Mouse (Mus musculus) liver, embryonic 16.5 days (tissue): ENCODE results near the gene Tpm1. TPM values are rescaled to one million over a fixed set of nuclear protein-coding genes. Genes with fewer than 3 reads are reported as not detected.

Experiments used
- ATAC-seq: fragments of 200-750 bp; cut with Nextera tagmentation; 2 replicates; pipeline ENCODE4 v1.8.0; 2017; ENCODE audit warnings: low read depth, mild to moderate bottlenecking, moderate number of reproducible peaks, moderate library complexity
- H3K27ac ChIP-seq: fragments of 300-500 bp; sonication (generic); 2 replicates; pipeline ENCODE4 v1.5.1; 2014; ENCODE audit warnings: mild to moderate bottlenecking, low read length
- H3K27me3 ChIP-seq: fragments of 300-500 bp; sonication (generic); 2 replicates; pipeline ENCODE4 v1.6.1; 2014; ENCODE audit warnings: low read depth, low read length, mixed read lengths; ENCODE audit not compliant: control insufficient read depth, insufficient read depth
- H3K36me3 ChIP-seq: fragments of 300-500 bp; sonication (generic); 2 replicates; pipeline ENCODE4 v1.6.1; 2014; ENCODE audit warnings: mild to moderate bottlenecking; ENCODE audit not compliant: control insufficient read depth, insufficient read depth
- H3K4me1 ChIP-seq: fragments of 300-500 bp; sonication (generic); 2 replicates; pipeline ENCODE4 v1.6.1; 2014; ENCODE audit warnings: low read depth, low read length, mixed read lengths; ENCODE audit not compliant: control insufficient read depth
- H3K4me2 ChIP-seq: fragments of 300-500 bp; sonication (generic); 2 replicates; pipeline ENCODE4 v1.6.1; 2014; ENCODE audit warnings: low read depth, low read length, mixed read lengths
- H3K4me3 ChIP-seq: fragments of 300-500 bp; sonication (generic); 2 replicates; pipeline ENCODE4 v1.5.1; 2014; ENCODE audit warnings: low read depth, mild to moderate bottlenecking, low read length
- H3K9ac ChIP-seq: fragments of 300-500 bp; sonication (generic); 2 replicates; pipeline ENCODE4 v1.6.1; 2014; ENCODE audit warnings: low read depth, low read length
- H3K9me3 ChIP-seq: fragments of 300-500 bp; sonication (generic); replicated peaks from 2 replicates; pipeline ENCODE4 v1.6.1; 2016; ENCODE audit warnings: low read length; ENCODE audit not compliant: control insufficient read depth
- WGBS: fragments of 180-500 bp; shearing (Covaris S2); extraction: QIAGEN DNeasy Blood & Tissue Kit; methylation state at CpG from one replicate; pipeline ENCODE4 v1.1.7; 2014; ENCODE audit not compliant: insufficient replicate concordance; 5-methylcytosine and 5-hydroxymethylcytosine counted together
- polyA plus RNA-seq: library from polyadenylated mRNA; unstranded; fragments of >200 nt; fragmentation: Nextera tagmentation; extraction: Ambion mirVana; gene quantifications from 2 replicates; pipeline ENCODE4 v1.2.1, GENCODE M21; 2015

Gene Tpm1
- polyA plus RNA-seq, 1 experiment from 2014 or later, result 145 TPM

DNA sequence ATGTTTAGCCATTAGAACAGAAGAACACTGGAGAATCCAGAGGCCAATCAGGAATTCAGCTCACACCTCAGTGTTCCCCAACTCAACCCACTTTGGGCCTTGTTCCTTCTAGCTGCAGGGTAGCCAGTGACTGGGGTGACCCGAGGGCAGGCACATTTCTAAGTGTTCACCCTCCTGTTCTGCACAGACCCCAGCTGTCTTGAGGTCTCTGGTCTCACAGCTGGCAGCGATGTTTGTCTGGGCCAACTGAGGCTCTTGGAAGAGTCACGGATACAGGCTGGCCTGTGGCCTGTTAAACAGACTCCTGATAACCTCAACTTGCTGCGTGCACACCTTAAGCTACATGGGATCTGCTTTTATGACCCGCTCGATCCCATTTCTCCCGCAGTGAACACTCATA is 23.1 kb downstream of the Tpm1 start:
- Histone ChIP-seq H3K4me3 (no peak overlapping the region), H3K36me3 (peaks cover 69% of the 10 kb centered on the region), H3K9me3 (no peaks in the 10 kb centered on the region), H3K4me2 (peak overlapping the region; percentile 62), H3K27me3 (no peaks in the 10 kb centered on the region), H3K27ac (peak overlapping the region; percentile 97), H3K4me1 (peaks cover 33% of the 10 kb centered on the region), H3K9ac (peak overlapping the region; percentile 46)
- WGBS, result 89% methylated on average over 7 of the region's 7 CpGs
- ATAC-seq, result no peak

DNA sequence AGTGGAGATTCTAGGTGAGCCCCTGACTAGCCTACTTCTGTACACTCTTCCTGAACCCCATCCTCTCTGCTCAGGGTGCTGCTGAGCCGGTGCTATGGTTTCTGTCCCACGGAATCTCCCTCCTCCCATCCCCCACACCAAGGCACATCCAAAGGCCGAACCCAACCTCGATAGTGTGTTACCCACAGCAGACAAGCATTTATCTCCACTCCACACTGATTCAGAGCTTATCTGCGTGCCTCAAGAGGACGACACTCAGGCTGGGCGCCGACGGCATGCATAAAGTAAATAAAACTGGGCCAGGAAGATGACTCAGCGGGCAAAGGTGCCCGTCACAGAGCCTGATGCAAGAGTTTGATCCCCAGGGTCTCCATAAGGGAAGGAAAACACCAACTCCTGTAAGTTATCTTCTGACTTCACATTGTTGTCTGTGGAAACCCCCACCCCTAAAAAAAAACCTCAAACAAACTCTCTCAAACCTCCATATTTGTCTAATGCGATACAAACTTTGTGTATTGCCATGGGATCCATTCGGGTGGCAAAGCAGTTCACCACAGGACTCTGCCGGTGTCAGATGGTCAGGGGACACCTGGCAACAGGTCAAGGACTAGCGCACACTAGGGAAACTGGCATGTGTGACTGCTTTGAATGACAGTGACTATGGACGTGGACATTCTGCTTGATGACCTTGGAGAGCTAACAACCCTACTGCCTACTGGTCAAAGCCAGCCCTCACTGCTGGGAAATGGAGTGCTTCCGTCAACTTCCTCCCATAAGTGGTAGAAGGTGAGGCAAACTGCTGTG is 24.1 kb downstream of the Tpm1 start:
- peak overlapping the region; percentile 23 for H3K4me3 ChIP-seq
- peak overlapping the region; percentile 65 for H3K9ac ChIP-seq
- no peaks in the 10 kb centered on the region for H3K9me3 ChIP-seq
- ATAC-seq, result peak; percentile 99
- H3K36me3 ChIP-seq, result peaks cover 62% of the 10 kb centered on the region
- H3K27me3 ChIP-seq, result no peaks in the 10 kb centered on the region
- peak overlapping the region; percentile 62 for H3K4me2 ChIP-seq
- 25% methylated on average over 17 of the region's 17 CpGs for WGBS
- H3K27ac ChIP-seq, result peak overlapping the region; percentile 97
- H3K4me1 ChIP-seq, result peaks cover 40% of the 10 kb centered on the region

DNA sequence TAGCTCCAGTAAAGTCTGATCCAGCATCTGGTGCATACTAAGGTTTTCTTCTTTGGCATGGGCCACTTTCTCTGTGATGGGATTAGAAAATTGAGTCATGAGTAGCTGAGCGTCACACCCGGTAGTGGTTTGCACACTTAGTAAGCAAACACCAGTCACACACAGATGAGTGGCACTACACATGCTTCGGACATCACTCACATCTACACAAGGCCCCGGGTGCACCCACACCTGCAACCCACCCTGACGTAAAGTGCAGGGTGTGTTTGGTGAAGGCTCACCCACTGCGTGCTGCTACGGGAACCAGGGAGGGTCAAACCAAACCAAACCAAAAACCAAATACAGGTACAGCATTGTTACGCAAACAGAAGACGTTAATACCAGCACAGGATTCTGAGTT is 25.8 kb downstream of the Tpm1 start:
- H3K9me3 ChIP-seq, result no peaks in the 10 kb centered on the region
- no peak overlapping the region for H3K27ac ChIP-seq
- ATAC-seq, result no peak
- H3K27me3 ChIP-seq, result no peaks in the 10 kb centered on the region
- 89% methylated on average over 9 of the region's 9 CpGs for WGBS
- peaks cover 47% of the 10 kb centered on the region for H3K36me3 ChIP-seq
- no peak overlapping the region for H3K4me3 ChIP-seq
- H3K4me1 ChIP-seq, result peaks cover 49% of the 10 kb centered on the region
- H3K9ac ChIP-seq, result no peak overlapping the region
- H3K4me2 ChIP-seq, result no peak overlapping the region

DNA sequence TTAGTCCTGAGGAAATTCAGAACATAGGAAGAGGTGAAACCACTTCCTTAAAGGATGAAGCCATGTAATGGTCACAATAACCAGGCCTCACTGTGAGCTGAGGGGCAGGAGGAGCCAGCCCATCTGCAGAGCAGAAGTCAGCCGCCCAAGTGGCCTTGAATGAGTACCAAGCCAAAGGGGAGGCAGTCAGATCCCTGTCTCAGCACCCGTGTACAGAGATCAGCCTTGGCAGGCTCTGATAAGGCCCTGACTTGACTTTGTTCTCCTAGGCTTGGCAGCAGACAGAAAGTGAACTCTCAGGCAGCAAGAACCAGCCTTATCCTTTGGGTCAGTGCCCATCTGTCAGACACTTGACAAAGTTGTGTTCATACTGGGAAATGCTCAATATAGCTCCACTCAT is 29.1 kb downstream of the Tpm1 start:
- H3K27me3 ChIP-seq, result no peaks in the 10 kb centered on the region
- peak overlapping the region; percentile 59 for H3K27ac ChIP-seq
- H3K4me1 ChIP-seq, result peaks cover 46% of the 10 kb centered on the region
- H3K4me3 ChIP-seq, result no peak overlapping the region
- H3K9ac ChIP-seq, result peak overlapping the region; percentile 8; the same call in 1 of the 2 replicates
- WGBS, result 15% methylated on average over 2 of the region's 2 CpGs
- H3K9me3 ChIP-seq, result no peaks in the 10 kb centered on the region
- peak; percentile 54 for ATAC-seq
- peaks cover 27% of the 10 kb centered on the region for H3K36me3 ChIP-seq
- H3K4me2 ChIP-seq, result no peak overlapping the region

DNA sequence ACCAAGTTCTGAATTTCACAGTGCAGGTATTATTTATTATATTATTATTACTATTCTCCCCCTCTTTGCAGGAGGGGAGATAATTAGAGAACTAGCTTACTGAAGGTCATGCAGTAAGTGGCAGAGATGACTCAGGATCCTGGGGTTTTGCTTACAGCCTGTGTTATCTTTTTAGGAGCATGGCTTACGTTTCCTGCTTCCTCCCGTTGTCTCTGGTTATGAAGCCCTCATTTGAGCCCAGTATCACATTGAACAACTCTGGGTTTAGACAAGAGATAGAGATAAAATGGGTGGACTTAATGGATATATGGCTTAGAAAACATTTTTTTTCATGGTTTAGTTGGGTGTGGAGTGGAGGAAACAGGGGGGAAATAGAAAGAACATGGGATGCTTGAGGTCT is 35.7 kb downstream of the Tpm1 start:
- WGBS, result 14% methylated on average over 2 of the region's 2 CpGs
- no peaks in the 10 kb centered on the region for H3K27me3 ChIP-seq
- 0 out of 2 replicates have a peak overlapping the region, but pooled peaks have one; percentile 40 for H3K27ac ChIP-seq

DNA sequence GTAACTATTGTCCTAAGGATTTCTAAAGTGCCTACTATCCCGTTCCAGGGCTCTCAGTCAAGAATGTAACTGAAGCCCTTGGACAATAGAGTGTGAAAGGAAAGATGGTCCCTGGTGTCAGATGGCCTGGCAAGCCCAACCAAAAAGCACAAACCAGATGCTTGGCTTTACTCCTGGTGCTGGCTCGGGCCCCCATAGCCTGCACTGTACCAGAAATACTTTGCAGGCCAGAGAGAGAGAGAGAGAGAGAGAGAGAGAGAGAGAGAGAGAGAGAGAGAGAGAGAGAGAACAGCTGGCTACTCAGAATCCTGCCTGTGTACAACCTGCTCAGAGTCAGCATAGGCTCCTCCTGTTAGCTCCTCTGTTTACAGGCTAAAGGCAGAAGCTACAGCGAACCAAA is 36.7 kb downstream of the Tpm1 start:
- Histone ChIP-seq H3K27ac (no peak overlapping the region), H3K27me3 (no peaks in the 10 kb centered on the region), H3K4me2 (no peak overlapping the region), H3K36me3 (no peaks in the 10 kb centered on the region), H3K4me1 (peaks cover 27% of the 10 kb centered on the region), H3K4me3 (no peak overlapping the region), H3K9me3 (no peaks in the 10 kb centered on the region), H3K9ac (no peak overlapping the region)
- no peak for ATAC-seq
- WGBS, result 61% methylated on average over 3 of the region's 3 CpGs

More for the DNA sequence above, 35.7 kb downstream of the Tpm1 start:
- ATAC-seq, result peak; percentile 78
- H3K36me3 ChIP-seq, result no peaks in the 10 kb centered on the region
- H3K4me3 ChIP-seq, result no peak overlapping the region
- no peak overlapping the region for H3K9ac ChIP-seq
- H3K9me3 ChIP-seq, result no peaks in the 10 kb centered on the region
- H3K4me1 ChIP-seq, result peaks cover 27% of the 10 kb centered on the region
- H3K4me2 ChIP-seq, result no peak overlapping the region; the same call in 1 of the 2 replicates

DNA sequence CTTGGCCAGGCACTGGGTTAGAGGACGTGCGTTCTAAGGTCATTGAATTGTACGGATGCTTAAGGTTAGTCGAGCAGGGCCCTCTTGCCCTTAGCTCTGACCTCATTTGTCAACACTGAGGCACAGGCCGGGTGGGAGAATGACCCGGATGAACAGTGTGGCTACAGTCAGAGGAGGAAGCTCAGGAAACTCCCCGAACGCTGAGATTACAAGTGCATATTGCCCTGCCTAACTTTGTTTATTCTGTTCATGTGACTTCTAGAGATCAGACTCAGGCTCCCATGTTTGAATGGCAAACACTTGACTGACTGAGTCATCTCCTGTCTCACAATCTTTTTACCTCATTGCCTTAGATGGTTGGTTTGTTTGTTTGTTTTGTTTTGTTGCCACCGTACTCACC is 37.7 kb downstream of the Tpm1 start:
- Histone ChIP-seq H3K4me2 (no peak overlapping the region), H3K9ac (no peak overlapping the region), H3K27ac (no peak overlapping the region; the same call in 1 of the 2 replicates), H3K4me3 (no peak overlapping the region), H3K4me1 (peaks cover 27% of the 10 kb centered on the region), H3K9me3 (no peaks in the 10 kb centered on the region), H3K36me3 (no peaks in the 10 kb centered on the region), H3K27me3 (no peaks in the 10 kb centered on the region)
- WGBS, result 44% methylated on average over 9 of the region's 9 CpGs
- peak; percentile 48 for ATAC-seq

DNA sequence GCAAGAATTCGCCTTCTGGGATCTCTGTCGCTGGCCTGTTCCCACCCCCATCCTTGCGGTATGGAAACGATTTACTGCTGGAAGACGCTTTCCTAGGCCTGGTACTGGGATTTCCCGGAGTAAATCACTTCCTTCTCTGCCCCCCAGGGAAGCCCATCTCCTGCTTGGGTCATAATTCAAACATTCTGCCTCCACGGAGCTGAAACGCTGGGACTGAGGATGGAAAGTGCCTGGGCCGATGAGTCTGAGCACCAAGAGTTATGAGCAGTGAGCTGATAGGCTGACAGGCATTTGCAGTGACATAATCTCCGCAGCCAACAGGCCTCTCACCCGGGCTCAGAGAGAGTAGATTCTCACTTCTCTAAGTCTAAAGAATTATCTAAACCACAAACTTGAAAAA is 40.4 kb downstream of the Tpm1 start:
- Histone ChIP-seq H3K4me3 (no peak overlapping the region), H3K27ac (no peak overlapping the region), H3K4me1 (peaks cover 24% of the 10 kb centered on the region), H3K9ac (no peak overlapping the region), H3K36me3 (no peaks in the 10 kb centered on the region), H3K4me2 (no peak overlapping the region), H3K27me3 (no peaks in the 10 kb centered on the region), H3K9me3 (no peaks in the 10 kb centered on the region)
- ATAC-seq, result no peak
- WGBS, result 51% methylated on average over 11 of the region's 11 CpGs

DNA sequence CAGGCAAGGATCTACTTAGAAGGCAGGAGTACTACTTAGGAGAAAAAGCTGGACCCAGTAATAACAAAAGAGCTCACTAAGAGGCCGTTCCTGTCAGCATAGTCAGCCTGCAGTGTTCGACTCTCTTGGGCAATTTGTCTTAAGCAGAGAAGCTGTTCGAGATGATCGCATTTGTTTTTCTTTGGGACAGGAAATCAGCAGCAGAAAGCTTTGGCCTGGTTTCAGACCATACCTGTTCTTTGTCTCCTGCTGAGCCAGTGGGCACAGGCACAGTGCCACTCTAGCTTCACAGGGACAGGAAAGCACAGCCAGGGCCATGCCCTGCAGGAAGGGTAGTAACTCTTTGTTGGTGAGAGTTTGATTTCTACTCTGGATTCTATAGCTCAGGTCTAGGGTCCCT is 42.8 kb downstream of the Tpm1 start:
- H3K9me3 ChIP-seq, result no peaks in the 10 kb centered on the region
- whole genome bisulfite sequencing, result 74% methylated on average over 4 of the region's 4 CpGs
- no peak overlapping the region for H3K4me3 ChIP-seq
- no peak for ATAC-seq
- H3K27me3 ChIP-seq, result no peaks in the 10 kb centered on the region
- no peaks in the 10 kb centered on the region for H3K36me3 ChIP-seq
- no peak overlapping the region for H3K4me2 ChIP-seq
- no peak overlapping the region for H3K27ac ChIP-seq
- H3K9ac ChIP-seq, result no peak overlapping the region
- H3K4me1 ChIP-seq, result peaks cover 10% of the 10 kb centered on the region
